Mouse (Mus musculus): ENCODE data around the gene Tmem186.

DNA sequence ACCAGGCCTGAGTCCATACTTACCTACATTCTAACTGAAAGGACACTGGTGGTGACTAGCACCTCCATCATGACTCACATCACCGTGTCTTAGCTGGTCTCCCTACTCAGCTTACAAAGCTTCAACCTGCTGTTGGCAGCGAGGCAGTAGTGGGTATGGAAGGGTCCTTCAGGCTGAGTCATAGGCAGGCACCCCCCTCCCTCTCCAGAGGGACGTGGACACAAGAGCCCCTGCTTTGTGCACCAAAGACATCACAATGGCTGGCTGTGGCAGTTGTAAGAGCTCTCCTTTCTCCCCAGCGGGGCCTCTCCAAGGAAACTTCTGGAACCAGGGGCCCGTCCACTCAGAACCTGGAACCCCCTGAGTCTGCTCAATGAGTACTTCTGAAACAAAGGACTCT is 43.0 kb upstream of the Tmem186 start, which contains the start of gene Gm5767:
- no peak for TF ChIP-seq POLR2A (IDR thresholded peaks at IDR 0.05; ENCODE audit: control insufficient read depth, extremely low read depth, insufficient read depth, low read length, poor library complexity)
- no peak for TF ChIP-seq CTCF (IDR thresholded peaks at IDR 0.05; ENCODE audit: borderline replicate concordance, control insufficient read depth, extremely low read depth, insufficient read depth, low read length, poor library complexity)
